Mouse (Mus musculus): ENCODE data around the gene Gabarapl2.

DNA sequence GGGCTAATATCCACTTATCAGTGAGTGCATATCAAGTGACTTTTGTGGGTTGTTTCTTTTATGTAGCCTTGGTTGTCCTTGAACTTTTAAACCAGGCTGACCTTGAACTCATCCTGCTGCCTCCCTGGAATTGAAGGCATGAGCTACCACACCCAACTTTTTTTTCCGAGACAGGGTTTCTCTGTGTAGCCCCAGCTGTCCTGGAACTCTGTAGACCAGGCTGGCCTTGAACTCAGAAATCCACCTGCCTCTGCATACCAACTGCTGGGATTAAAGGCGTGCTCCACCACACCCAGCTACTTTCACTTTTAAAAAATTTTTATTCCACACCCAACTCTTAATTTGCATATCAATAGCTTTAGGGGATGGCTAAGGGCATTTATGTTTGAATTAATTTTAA, 3.0 kb downstream of the Gabarapl2 start:
- TF ChIP-seq ZNF384 (IDR thresholded peaks at IDR 0.05; ENCODE audit: low read depth, low read length) (peak; percentile 84; the same call in 1 of the 2 replicates), HCFC1 (IDR thresholded peaks at IDR 0.05; ENCODE audit: borderline replicate concordance, insufficient read depth, low read length) (no peak), ZC3H11A (IDR thresholded peaks at IDR 0.05; ENCODE audit: borderline replicate concordance, low read depth, low read length) (no peak), MAFK (IDR thresholded peaks at IDR 0.05; ENCODE audit: insufficient read depth, low read depth, low read length) (no peak)

All from ES-E14 (cell line).